Comparison of ENCODE assay signal across 10 mouse cellular contexts in genomic region chr5:134119481-134120120, GRCm38 (mm10). TPM values are rescaled to one million over a fixed set of nuclear protein-coding genes. Genes with fewer than 3 reads are reported as not detected.
A peak's percentile ranks its signal among the peaks of the same experiment; 100 is the strongest.
DNase-seq lines count a peak whose midpoint lies in the region; ATAC-seq and TF ChIP-seq lines count a peak whose summit lies in the region.
"Had no signal": no experiment of that assay in that cellular context is flagged by ENCODE, and none has a peak within 500 bp of the region (broad histone marks: within the 10 kb centered on the region; RNA-seq: fewer than 3 reads in every experiment).

No protein-coding gene starts in this region.

- H3K9ac ChIP-seq in liver, adult 2 months (ENCODE audit: low read depth, low read length), result no peak overlapping the region
- H3K9ac ChIP-seq in liver, postnatal 0 days (replicated peaks), result no peak overlapping the region
- H3K9ac ChIP-seq: embryonic facial prominence, embryonic 13.5 days; hindbrain, embryonic 14.5 days had no signal

- no peaks in the 10 kb centered on the region for H3K27me3 ChIP-seq in liver, adult 2 months (ENCODE audit: control insufficient read depth, insufficient read depth, low read length)
- H3K27me3 ChIP-seq in liver, postnatal 0 days (ENCODE audit: insufficient read depth, low read length), result no peaks in the 10 kb centered on the region
- H3K27me3 ChIP-seq: embryonic facial prominence, embryonic 13.5 days had no signal

- no peak overlapping the region for H3K27ac ChIP-seq in liver, adult 2 months (replicated peaks; ENCODE audit: insufficient read depth, low read depth, low read length)
- no peak overlapping the region for H3K27ac ChIP-seq in liver, postnatal 0 days (ENCODE audit: low read depth)
- H3K27ac ChIP-seq: embryonic facial prominence, embryonic 13.5 days; hindbrain, embryonic 14.5 days had no signal

- no peak overlapping the region for H3K4me2 ChIP-seq in liver, postnatal 0 days (ENCODE audit: low read depth, low read length)
- H3K4me2 ChIP-seq: embryonic facial prominence, embryonic 13.5 days; hindbrain, embryonic 14.5 days had no signal

- H3K4me3 ChIP-seq in liver, adult 2 months (ENCODE audit: insufficient read depth, low read depth, low read length), result no peak overlapping the region
- no peak overlapping the region for H3K4me3 ChIP-seq in liver, postnatal 0 days (ENCODE audit: low read depth, low read length)
- H3K4me3 ChIP-seq: embryonic facial prominence, embryonic 13.5 days had no signal

- no peak for TF ChIP-seq POLR2A in liver, adult 2 months (IDR thresholded peaks at IDR 0.05; ENCODE audit: extremely low read depth, insufficient read depth, low read length)

- 69% methylated on average over 10 of the region's 10 CpGs for WGBS in liver, adult 2 months
- 63% methylated on average over 10 of the region's 10 CpGs for WGBS in liver, postnatal 0 days (ENCODE audit: insufficient replicate concordance)

- no peaks in the 10 kb centered on the region for H3K4me1 ChIP-seq in liver, adult 2 months (ENCODE audit: control insufficient read depth, insufficient read depth, low read length)
- 0 out of 2 replicates have a peak, but pooled peaks cover 4% of the 10 kb centered on the region for H3K4me1 ChIP-seq in liver, postnatal 0 days (ENCODE audit: insufficient read depth)

- no peak for ATAC-seq in liver, postnatal 0 days
- ATAC-seq in megakaryocyte-erythroid progenitor cell, adult 5-6 weeks (replicated peaks; ENCODE audit: low FRiP score, low TSS enrichment, poor library complexity, severe bottlenecking), result no peak

- H3K79me2 ChIP-seq in liver, adult 2 months (ENCODE audit: control insufficient read depth, insufficient read depth, low read length), result no peaks in the 10 kb centered on the region

- H3K9me3 ChIP-seq in liver, postnatal 0 days (ENCODE audit: low read length), result no peaks in the 10 kb centered on the region
- H3K9me3 ChIP-seq: embryonic facial prominence, embryonic 13.5 days had no signal

- intact Hi-C loops in heart, postnatal 10 days (cut with DNase I), result no loop called here
- intact Hi-C loops in left cerebral cortex, postnatal 36 days (cut with DNase I), result no loop called here

- DNase-seq in liver, adult 2 months (ENCODE audit: extremely low read depth, low read depth, low spot score), result peak; percentile 42
- no peak for DNase-seq in liver, postnatal 0 days
- peak; percentile 80 to 88 for DNase-seq in gastrocnemius, adult 8-10 months (ENCODE audit: low spot score in 2 of 2)
- DNase-seq in heart, postnatal 10 days, result peak; percentile 21 to 48
- DNase-seq in urinary bladder, postnatal 36 days (ENCODE audit: low spot score in 2 of 2), result peak; percentile 51 to 67
- DNase-seq in left cerebral cortex, postnatal 36 days (ENCODE audit: low spot score in 2 of 2), result no peak
- no peak for DNase-seq in layer of hippocampus, postnatal 14 days (ENCODE audit: low spot score in 2 of 2)

- TF ChIP-seq EP300 in liver, postnatal 0 days (IDR thresholded peaks at IDR 0.05; ENCODE audit: low read depth), result no peak

- H3K36me3 ChIP-seq in liver, adult 2 months (ENCODE audit: control insufficient read depth, insufficient read depth, low read length), result no peaks in the 10 kb centered on the region
- H3K36me3 ChIP-seq in liver, postnatal 0 days (replicated peaks; ENCODE audit: insufficient read depth, low read length), result no peaks in the 10 kb centered on the region

- no peak for TF ChIP-seq CTCF in liver, adult 2 months (IDR thresholded peaks at IDR 0.05; ENCODE audit: low read depth, low read length)
- no peak for TF ChIP-seq CTCF in liver, postnatal 0 days (IDR thresholded peaks at IDR 0.05; ENCODE audit: low read depth)

RNA-seq across cellular contexts. Expression of gene Castor2, which starts 20.1 kb away (rescaled TPM):
- 0.28 and 0.40 TPM in 2 replicates for total RNA-seq in liver, adult 2 months (2014; rRNA removed)
- 0.81 and 0.97 TPM in 2 replicates for polyA plus RNA-seq in liver, adult 2 months (2012; rRNA removed)
- 0.69 and 1.00 TPM in 2 replicates for polyA plus RNA-seq in liver, postnatal 0 days (2015; fragmentation: Nextera tagmentation; extraction: Ambion mirVana)
- 10 to 100 TPM; 41.7 to 54.5 (median 50.6) TPM for total RNA-seq in gastrocnemius, adult 8-10 months (2022)
- total RNA-seq in heart, postnatal 10 days (2021), result 10 to 100 TPM; 21.4 to 23.4 TPM
- total RNA-seq in megakaryocyte-erythroid progenitor cell, adult 5-6 weeks (2014; fragmentation: Nextera tagmentation), result 0.31 and 7.3 TPM in 2 replicates
- total RNA-seq in megakaryocyte-erythroid progenitor cell, adult 5-6 weeks (2017), result 0.53 and 1.0 TPM in 2 replicates
- total RNA-seq in left cerebral cortex, postnatal 36 days (2021), result 10 to 100 TPM; 81.8 to 92.0 TPM
- 10 to 100 TPM; 58.5 to 59.7 TPM for total RNA-seq in layer of hippocampus, postnatal 14 days (2021)

RNA-seq across cellular contexts. Expression of gene Rcc1l, which starts 57.0 kb away (rescaled TPM):
- total RNA-seq in liver, adult 2 months (2014; rRNA removed), result 9.9 and 11.2 TPM in 2 replicates
- 16.4 and 16.9 TPM in 2 replicates for polyA plus RNA-seq in liver, adult 2 months (2012; rRNA removed)
- polyA plus RNA-seq in liver, postnatal 0 days (2015; fragmentation: Nextera tagmentation; extraction: Ambion mirVana), result 10.2 and 10.8 TPM in 2 replicates
- 10 to 100 TPM; 22.4 to 33.0 (median 28.5) TPM for total RNA-seq in gastrocnemius, adult 8-10 months (2022)
- total RNA-seq in heart, postnatal 10 days (2021), result 10 to 100 TPM; 25.3 to 29.2 TPM
- total RNA-seq in megakaryocyte-erythroid progenitor cell, adult 5-6 weeks (2014; fragmentation: Nextera tagmentation), result 28.5 and 44.3 TPM in 2 replicates
- total RNA-seq in megakaryocyte-erythroid progenitor cell, adult 5-6 weeks (2017), result 8.8 and 9.8 TPM in 2 replicates
- 10 to 100 TPM; 15.2 to 16.5 TPM for total RNA-seq in left cerebral cortex, postnatal 36 days (2021)
- 10 to 100 TPM; 14.8 to 17.5 TPM for total RNA-seq in layer of hippocampus, postnatal 14 days (2021)

Comparison
In these comparisons a context has a peak if more than half of its experiments do, and no peak if none do; other contexts are left out.
1. DNase-seq: peak in liver, adult 2 months (single experiment), gastrocnemius, adult 8-10 months (2 of 2), heart, postnatal 10 days (2 of 2) and urinary bladder, postnatal 36 days (2 of 2); none in liver, postnatal 0 days (single experiment), left cerebral cortex, postnatal 36 days (0 of 2) and layer of hippocampus, postnatal 14 days (0 of 2).